Mouse (Mus musculus): ENCODE results near the gene Cdkal1. TPM values are rescaled to one million over a fixed set of nuclear protein-coding genes. Genes with fewer than 3 reads are reported as not detected.

Cdkal1 gene
- polyA plus RNA-seq, 1 experiment from 2014 or later: 35.1 TPM

DNA sequence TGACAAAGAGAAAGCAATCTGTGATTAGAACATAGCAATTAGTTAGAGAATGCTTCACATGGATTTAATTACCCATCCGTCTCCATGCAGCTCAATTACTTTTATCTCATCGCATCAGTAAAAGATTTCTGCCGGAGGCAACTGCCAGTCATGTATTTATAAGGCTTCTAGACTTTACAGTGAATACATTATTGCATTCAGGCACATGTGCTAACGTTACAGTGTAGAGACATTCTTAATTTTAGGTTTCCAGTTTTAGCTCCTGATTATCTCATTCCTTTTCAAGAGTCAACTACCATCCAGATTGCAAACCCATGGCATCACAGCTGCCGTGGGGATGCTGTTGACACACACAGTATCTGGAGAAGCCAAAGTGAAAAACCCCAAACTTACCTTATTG is 289.8 kb downstream of the Cdkal1 start:
- 82% methylated on average over 5 of the region's 5 CpGs for WGBS
- H3K27ac ChIP-seq (ENCODE audit: low read depth, low read length): no peak overlapping the region
- ATAC-seq (ENCODE audit: low FRiP score): no peak
- no peak for DNase-seq (ENCODE audit: low spot score, missing footprints)
- H3K36me3 ChIP-seq (ENCODE audit: control insufficient read depth, insufficient read depth, low read length): no peaks in the 10 kb centered on the region
- no peaks in the 10 kb centered on the region for H3K9me3 ChIP-seq (ENCODE audit: control insufficient read depth, low read length)
- H3K9ac ChIP-seq (ENCODE audit: low read length): no peak overlapping the region
- H3K4me1 ChIP-seq (ENCODE audit: control insufficient read depth, insufficient read depth, low read length): no peaks in the 10 kb centered on the region
- H3K4me3 ChIP-seq (ENCODE audit: low read depth, low read length): no peak overlapping the region
- no peaks in the 10 kb centered on the region for H3K27me3 ChIP-seq (ENCODE audit: control insufficient read depth, insufficient read depth, low read length)
- no peak overlapping the region for H3K4me2 ChIP-seq

DNA sequence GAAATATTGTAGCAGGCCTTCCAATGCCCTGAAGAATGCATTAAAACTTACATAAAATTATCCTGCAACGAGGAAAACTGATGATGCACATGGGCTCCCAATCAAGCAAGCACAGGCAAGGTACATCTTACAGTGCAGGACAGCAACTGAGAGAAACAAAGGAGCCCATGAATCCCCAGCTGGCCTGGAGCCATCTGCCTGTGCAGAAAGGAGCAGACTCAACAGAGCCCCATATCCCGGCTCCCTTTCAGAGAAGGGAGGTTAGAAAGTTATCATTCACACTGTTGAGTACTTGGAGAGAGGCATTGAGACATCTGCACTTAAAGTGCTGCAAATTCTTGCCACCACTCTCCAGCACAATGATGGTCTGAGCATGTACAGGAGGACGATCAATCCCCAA is 296.3 kb downstream of the Cdkal1 start:
- WGBS: 83% methylated on average over 3 of the region's 3 CpGs
- no peak overlapping the region for H3K27ac ChIP-seq (ENCODE audit: low read depth, low read length)

DNA sequence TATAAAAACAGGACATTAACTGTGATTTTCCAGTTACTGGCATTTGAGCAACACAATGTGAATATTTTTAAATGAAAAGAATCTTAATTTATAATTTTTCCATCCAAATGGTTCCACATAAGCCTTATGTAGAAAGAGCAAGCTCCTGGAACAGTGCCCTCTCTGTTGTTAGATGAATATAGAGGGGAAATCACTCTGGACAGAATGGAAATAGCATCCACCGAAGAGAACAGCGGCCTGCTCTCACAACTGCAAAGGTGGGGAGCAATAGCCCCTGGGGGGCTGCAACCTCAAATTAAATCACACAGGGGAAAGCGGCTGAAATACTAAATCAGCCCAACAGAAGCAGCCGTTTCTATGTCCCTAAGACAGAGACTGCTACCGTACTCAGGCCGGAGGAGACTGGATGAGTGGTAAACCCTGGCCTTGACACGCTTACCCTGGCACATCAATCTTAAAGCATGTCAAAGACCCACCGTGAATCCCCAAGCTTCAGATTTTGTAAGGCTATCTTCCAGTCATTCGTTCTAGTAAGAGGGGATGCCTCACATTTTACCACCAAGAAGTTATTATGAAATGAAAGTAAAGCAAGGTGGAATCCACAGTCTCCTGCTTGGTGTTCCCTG is 300.2 kb downstream of the Cdkal1 start:
- H3K4me1 ChIP-seq (ENCODE audit: control insufficient read depth, insufficient read depth, low read length): no peaks in the 10 kb centered on the region
- no peak overlapping the region for H3K4me2 ChIP-seq
- DNase-seq (ENCODE audit: low spot score, missing footprints) (no peak), ATAC-seq (ENCODE audit: low FRiP score) (no peak)
- H3K27ac ChIP-seq (ENCODE audit: low read depth, low read length): no peak overlapping the region
- H3K4me3 ChIP-seq (ENCODE audit: low read depth, low read length): no peak overlapping the region
- no peak overlapping the region for H3K9ac ChIP-seq (ENCODE audit: low read length)
- no peaks in the 10 kb centered on the region for H3K36me3 ChIP-seq (ENCODE audit: control insufficient read depth, insufficient read depth, low read length)
- H3K9me3 ChIP-seq (ENCODE audit: control insufficient read depth, low read length): no peaks in the 10 kb centered on the region
- H3K27me3 ChIP-seq (ENCODE audit: control insufficient read depth, insufficient read depth, low read length): no peaks in the 10 kb centered on the region
- WGBS: 92% methylated on average over 9 of the region's 9 CpGs

More for the DNA sequence above, 296.3 kb downstream of the Cdkal1 start:
- Histone ChIP-seq H3K4me2 (no peak overlapping the region), H3K9ac (ENCODE audit: low read length) (no peak overlapping the region), H3K4me1 (ENCODE audit: control insufficient read depth, insufficient read depth, low read length) (no peaks in the 10 kb centered on the region), H3K9me3 (ENCODE audit: control insufficient read depth, low read length) (no peaks in the 10 kb centered on the region), H3K27me3 (ENCODE audit: control insufficient read depth, insufficient read depth, low read length) (no peaks in the 10 kb centered on the region), H3K4me3 (ENCODE audit: low read depth, low read length) (no peak overlapping the region), H3K36me3 (ENCODE audit: control insufficient read depth, insufficient read depth, low read length) (no peaks in the 10 kb centered on the region)
- DNase-seq (ENCODE audit: low spot score, missing footprints) (no peak), ATAC-seq (ENCODE audit: low FRiP score) (no peak)

DNA sequence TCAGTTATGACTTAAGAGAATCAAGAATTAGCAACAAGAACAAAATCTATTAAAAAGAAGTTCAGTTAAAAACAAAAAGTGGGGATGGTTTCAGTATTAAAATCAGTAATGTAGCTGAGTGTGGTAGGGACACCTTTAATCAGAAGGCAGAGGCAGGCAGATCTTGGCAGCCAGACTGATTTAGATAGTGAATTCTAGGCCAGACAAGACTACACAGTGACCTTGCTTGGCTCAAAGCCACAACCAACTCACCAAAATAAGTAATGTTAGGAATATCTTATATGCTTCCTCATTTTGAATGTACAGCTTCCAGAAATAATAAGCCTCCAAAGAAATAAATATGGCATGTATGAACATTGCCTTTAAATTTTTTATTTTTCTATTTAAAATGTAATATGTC is 301.7 kb downstream of the Cdkal1 start:
- ATAC-seq (ENCODE audit: low FRiP score): no peak
- no peaks in the 10 kb centered on the region for H3K4me1 ChIP-seq (ENCODE audit: control insufficient read depth, insufficient read depth, low read length)
- no peaks in the 10 kb centered on the region for H3K9me3 ChIP-seq (ENCODE audit: control insufficient read depth, low read length)
- H3K4me3 ChIP-seq (ENCODE audit: low read depth, low read length): no peak overlapping the region
- H3K9ac ChIP-seq (ENCODE audit: low read length): no peak overlapping the region
- H3K27ac ChIP-seq (ENCODE audit: low read depth, low read length): no peak overlapping the region
- no peak overlapping the region for H3K4me2 ChIP-seq
- no peaks in the 10 kb centered on the region for H3K27me3 ChIP-seq (ENCODE audit: control insufficient read depth, insufficient read depth, low read length)
- DNase-seq (ENCODE audit: low spot score, missing footprints): no peak
- no peaks in the 10 kb centered on the region for H3K36me3 ChIP-seq (ENCODE audit: control insufficient read depth, insufficient read depth, low read length)

DNA sequence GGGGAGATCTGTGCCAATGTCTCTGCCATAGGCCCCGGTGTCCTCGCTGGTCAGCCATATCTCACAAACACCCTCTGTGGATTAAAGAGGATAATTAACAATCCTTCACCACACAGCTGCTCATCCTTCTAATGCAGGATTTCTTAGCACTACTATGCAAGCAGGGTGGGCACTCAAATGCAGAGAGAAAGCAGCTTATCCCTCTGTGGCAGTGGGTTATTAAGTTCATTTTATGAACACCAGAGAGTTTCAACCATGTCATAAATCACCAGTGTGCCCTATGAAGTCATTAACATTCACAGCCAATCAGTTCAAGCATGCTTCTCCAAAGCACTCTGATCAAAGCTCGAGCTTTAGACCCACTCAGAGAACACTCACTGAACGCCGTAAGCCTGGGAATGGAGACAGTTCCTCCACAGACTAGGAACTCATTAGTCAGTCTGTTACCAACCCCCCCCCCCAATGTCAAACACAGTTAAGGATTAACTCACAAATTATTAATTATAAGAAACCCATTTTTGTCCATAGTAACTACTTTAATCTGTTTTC is 303.1 kb downstream of the Cdkal1 start:
- Histone ChIP-seq H3K9me3 (ENCODE audit: control insufficient read depth, low read length) (no peaks in the 10 kb centered on the region), H3K4me1 (ENCODE audit: control insufficient read depth, insufficient read depth, low read length) (no peaks in the 10 kb centered on the region), H3K4me2 (no peak overlapping the region), H3K4me3 (ENCODE audit: low read depth, low read length) (no peak overlapping the region), H3K36me3 (ENCODE audit: control insufficient read depth, insufficient read depth, low read length) (no peaks in the 10 kb centered on the region), H3K9ac (ENCODE audit: low read length) (no peak overlapping the region), H3K27ac (ENCODE audit: low read depth, low read length) (no peak overlapping the region), H3K27me3 (ENCODE audit: control insufficient read depth, insufficient read depth, low read length) (no peaks in the 10 kb centered on the region)
- ATAC-seq (ENCODE audit: low FRiP score) (no peak), DNase-seq (ENCODE audit: low spot score, missing footprints) (no peak)
- WGBS: 87% methylated on average over 5 of the region's 5 CpGs

DNA sequence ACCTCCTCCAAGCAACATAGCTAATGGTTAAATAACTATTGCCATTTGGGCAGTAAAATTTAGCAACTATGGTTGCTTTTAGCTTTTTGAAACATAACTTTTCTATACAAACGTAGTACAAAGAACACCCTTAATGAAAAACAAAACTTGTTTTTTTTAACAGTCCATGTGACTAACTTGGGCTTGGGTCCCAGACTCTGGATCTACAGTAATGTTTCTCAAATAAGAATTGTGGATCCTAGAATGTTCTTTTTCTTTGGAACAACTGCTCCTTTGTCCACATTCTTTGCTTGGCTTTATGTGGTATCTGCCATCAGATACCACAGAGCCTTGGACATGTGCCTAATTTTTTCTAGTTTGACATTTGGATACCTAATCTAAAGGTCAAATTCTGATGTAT is 304.6 kb downstream of the Cdkal1 start:
- Histone ChIP-seq H3K4me2 (no peak overlapping the region), H3K9ac (ENCODE audit: low read length) (no peak overlapping the region), H3K4me1 (ENCODE audit: control insufficient read depth, insufficient read depth, low read length) (no peaks in the 10 kb centered on the region), H3K4me3 (ENCODE audit: low read depth, low read length) (no peak overlapping the region), H3K27me3 (ENCODE audit: control insufficient read depth, insufficient read depth, low read length) (no peaks in the 10 kb centered on the region), H3K27ac (ENCODE audit: low read depth, low read length) (no peak overlapping the region), H3K9me3 (ENCODE audit: control insufficient read depth, low read length) (no peaks in the 10 kb centered on the region), H3K36me3 (ENCODE audit: control insufficient read depth, insufficient read depth, low read length) (no peaks in the 10 kb centered on the region)
- no peak for ATAC-seq (ENCODE audit: low FRiP score)
- 98% methylated on average over 1 of the region's 1 CpGs for WGBS
- no peak for DNase-seq (ENCODE audit: low spot score, missing footprints)

DNA sequence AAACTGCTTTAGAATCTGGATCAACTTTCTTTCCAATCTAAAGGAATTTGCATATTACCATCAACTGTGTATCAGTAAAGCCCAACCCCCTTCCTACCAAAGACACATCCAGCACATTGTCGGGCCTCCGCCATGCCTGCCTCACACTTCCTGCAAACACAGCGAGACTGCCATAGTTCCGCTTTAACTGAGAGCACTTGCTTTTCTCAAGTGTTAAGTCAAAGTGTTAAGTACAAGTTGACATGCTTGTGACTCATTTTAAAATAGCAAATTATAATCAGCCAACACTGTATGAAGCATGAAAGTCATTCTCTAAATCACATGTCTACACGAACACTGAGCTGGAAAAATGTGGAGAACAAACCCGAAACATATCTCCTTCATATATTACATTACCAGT is 305.3 kb downstream of the Cdkal1 start:
- no peaks in the 10 kb centered on the region for H3K9me3 ChIP-seq (ENCODE audit: control insufficient read depth, low read length)
- ATAC-seq (ENCODE audit: low FRiP score) (no peak), DNase-seq (ENCODE audit: low spot score, missing footprints) (no peak)
- H3K27me3 ChIP-seq (ENCODE audit: control insufficient read depth, insufficient read depth, low read length): no peaks in the 10 kb centered on the region
- WGBS: 91% methylated on average over 6 of the region's 6 CpGs
- no peak overlapping the region for H3K27ac ChIP-seq (ENCODE audit: low read depth, low read length)
- H3K9ac ChIP-seq (ENCODE audit: low read length): no peak overlapping the region
- no peak overlapping the region for H3K4me2 ChIP-seq
- H3K4me1 ChIP-seq (ENCODE audit: control insufficient read depth, insufficient read depth, low read length): no peaks in the 10 kb centered on the region
- H3K4me3 ChIP-seq (ENCODE audit: low read depth, low read length): no peak overlapping the region
- H3K36me3 ChIP-seq (ENCODE audit: control insufficient read depth, insufficient read depth, low read length): no peaks in the 10 kb centered on the region

DNA sequence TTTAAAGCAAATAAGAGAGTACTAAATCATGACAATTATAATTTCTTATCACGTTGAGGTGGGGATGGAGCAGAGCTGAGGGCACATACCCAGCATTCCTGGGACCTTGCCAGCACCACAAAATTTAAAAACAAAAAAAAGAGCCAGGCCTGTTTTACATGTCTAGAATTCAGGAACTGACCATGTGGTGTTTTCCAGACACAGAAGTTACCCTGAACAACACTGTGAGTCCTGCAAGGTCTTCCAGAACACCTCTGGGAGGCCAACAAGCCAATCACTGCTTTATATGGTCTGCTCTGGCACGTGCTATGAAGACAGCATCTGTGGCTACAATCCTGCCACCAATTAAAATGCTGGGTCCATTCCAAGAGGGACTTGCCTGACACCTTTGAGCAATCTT is 305.7 kb downstream of the Cdkal1 start:
- Histone ChIP-seq H3K36me3 (ENCODE audit: control insufficient read depth, insufficient read depth, low read length) (no peaks in the 10 kb centered on the region), H3K27me3 (ENCODE audit: control insufficient read depth, insufficient read depth, low read length) (no peaks in the 10 kb centered on the region), H3K4me3 (ENCODE audit: low read depth, low read length) (no peak overlapping the region), H3K4me1 (ENCODE audit: control insufficient read depth, insufficient read depth, low read length) (no peaks in the 10 kb centered on the region), H3K4me2 (no peak overlapping the region), H3K27ac (ENCODE audit: low read depth, low read length) (no peak overlapping the region), H3K9me3 (ENCODE audit: control insufficient read depth, low read length) (no peaks in the 10 kb centered on the region), H3K9ac (ENCODE audit: low read length) (no peak overlapping the region)
- WGBS: 76% methylated on average over 2 of the region's 2 CpGs
- ATAC-seq (ENCODE audit: low FRiP score) (no peak), DNase-seq (ENCODE audit: low spot score, missing footprints) (no peak)

DNA sequence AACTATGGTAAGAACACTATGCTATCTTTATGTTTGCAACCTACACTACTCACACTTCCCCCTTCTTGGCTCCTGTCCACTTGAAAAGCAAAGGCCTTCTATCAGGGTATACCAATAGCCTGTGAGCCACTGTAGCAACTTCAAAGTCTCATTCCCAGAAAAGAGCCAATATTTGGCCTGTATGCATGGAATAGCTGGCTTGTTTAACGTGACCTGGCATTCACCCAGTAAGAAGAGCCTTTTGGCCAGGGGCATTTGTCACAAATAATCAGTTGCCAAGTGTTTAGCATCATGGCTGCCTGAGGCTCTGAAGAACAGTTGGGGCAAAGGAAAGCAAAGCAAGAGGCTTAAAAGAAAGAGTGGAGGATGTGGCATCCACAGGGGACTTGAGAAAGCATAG is 317.6 kb downstream of the Cdkal1 start:
- 97% methylated on average over 1 of the region's 1 CpGs for WGBS
- ATAC-seq (ENCODE audit: low FRiP score): no peak
- Histone ChIP-seq H3K27me3 (ENCODE audit: control insufficient read depth, insufficient read depth, low read length) (no peaks in the 10 kb centered on the region), H3K4me1 (ENCODE audit: control insufficient read depth, insufficient read depth, low read length) (no peaks in the 10 kb centered on the region), H3K9ac (ENCODE audit: low read length) (no peak overlapping the region), H3K4me3 (ENCODE audit: low read depth, low read length) (no peak overlapping the region), H3K4me2 (no peak overlapping the region), H3K27ac (ENCODE audit: low read depth, low read length) (no peak overlapping the region), H3K36me3 (ENCODE audit: control insufficient read depth, insufficient read depth, low read length) (no peaks in the 10 kb centered on the region), H3K9me3 (ENCODE audit: control insufficient read depth, low read length) (no peaks in the 10 kb centered on the region)
- no peak for DNase-seq (ENCODE audit: low spot score, missing footprints)
